Mouse (Mus musculus) testis, postnatal 10 days (tissue): ENCODE results near the gene Artn.

Experiments used
- DNase-seq: peaks from one replicate; pipeline ENCODE4 v3.0.0; 2021; ENCODE audit warnings: low spot score

Artn gene

DNA sequence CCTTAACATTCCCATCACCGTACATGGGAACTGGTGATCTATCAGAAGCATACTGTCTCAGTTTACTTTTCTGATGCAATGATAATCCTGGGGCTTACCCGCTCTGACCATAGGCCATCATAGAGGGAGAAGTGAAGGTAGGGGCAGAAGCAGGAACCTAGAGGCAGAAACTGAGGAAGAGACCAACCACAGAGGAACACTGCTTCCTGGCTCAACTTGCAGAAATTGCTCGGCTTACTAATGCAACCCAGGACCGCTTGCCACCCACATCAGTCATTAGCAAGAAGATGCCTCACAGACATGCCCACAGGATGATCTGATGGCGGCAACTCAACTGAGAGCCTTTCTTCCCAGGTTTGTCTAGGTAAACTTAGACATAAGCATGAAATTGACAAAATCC is 10.8 kb downstream of the Artn start:
- DNase-seq: no peak

DNA sequence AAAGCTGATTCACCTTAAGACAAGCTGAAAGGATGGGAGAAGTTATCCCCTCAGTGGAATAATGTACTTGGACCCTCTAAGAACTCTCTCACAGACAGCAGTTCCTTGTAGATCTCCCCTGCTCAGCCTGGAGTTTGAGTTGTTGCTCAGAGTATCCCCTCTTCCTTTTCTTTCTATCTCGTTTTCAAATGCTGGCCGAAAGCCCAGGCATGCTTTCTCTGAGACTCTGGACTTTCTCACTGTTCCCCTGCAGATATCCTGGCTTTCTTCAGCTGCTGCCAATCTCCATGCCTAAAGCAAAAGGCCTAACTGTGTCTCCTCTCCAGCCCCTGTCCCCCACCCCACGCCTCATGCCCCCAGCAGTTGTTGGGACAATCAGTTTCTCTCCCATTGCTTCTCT is 11.3 kb downstream of the Artn start:
- no peak for DNase-seq

DNA sequence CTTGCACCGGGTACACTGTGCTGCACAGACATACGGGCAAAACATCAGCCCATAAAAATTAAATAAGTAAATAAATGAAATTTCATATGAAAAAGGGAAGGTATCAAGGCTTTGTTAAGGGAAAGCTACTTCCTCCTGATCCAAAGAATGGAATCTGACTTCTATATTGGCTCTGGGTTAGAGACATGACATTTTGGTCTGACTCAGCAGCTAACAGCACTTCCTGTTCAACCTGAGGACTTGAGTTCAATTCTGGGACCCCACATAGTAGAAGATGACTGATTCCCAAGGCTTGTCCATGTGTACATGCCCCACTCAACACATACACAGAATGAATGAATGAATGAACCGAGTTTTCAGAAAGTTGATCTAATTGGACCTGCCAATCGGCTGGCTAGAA is 11.7 kb downstream of the Artn start:
- no peak for DNase-seq

DNA sequence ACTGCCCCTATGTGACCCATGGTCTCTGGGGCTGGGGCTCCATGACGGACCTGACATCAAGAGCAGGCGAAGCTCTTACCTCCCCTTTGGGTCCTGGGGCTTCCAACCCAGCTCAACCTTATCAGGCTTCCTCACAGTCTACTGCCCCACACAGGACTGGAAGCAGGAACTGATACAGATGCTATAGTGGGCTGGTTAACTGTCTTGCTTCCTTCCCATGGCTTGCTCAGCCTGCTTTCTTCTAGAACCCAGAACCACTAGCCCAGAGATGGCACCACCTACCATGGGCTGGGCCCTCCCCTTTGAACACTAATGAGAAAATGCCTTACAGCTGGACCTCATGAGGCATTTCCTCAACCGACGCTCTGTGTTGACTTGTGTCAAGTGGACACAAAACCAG is 12.2 kb downstream of the Artn start:
- no peak for DNase-seq

DNA sequence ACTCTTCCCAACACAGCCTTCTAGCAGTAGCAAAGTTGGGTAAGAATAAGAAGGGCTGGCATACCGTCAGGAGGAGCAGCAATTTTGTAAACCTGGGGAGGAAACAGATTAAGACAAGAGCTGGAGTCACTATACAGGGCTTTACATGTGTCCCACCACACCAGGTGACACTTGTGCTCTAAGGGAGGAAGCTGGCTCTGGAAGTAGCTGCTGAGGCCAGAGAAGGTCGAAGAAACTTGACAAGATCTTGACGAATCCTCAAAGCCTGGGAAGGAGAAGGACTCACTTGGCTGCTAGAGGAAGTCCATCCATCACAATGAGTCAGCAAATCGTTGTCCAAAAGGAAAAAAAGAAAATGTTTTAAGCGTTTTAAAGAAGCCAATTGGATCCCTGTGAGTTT is 13.2 kb downstream of the Artn start:
- no peak for DNase-seq

DNA sequence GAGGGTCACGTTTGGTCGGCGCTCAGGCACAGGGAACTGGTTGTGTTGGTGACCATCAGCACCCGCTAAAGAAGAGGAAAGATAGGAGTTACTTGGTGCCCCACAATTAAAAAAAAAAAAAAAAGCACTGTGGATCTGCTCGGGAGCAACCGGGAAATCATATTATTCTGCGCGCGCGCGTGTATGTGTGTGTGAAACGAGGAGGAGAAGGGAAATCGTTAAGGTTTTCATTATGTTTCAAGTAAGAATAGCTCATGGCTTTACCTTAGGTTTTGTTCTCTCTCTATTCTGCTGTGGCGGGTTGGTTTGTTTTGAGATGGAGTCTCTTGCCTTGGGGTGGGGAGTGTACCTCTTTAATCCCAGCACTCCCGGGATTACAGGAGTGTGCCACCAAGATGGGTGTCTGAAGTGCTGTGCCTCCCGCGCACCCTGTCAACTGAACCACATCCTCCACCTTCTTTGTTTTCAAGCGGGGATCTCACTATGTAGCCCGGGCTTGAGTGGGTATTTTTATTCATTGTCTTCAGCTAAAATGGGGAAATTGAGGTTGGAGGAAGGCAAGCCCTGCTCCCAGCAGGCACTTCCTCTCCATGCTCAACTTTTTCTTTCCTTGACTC is 14.0 kb downstream of the Artn start:
- no peak for DNase-seq

DNA sequence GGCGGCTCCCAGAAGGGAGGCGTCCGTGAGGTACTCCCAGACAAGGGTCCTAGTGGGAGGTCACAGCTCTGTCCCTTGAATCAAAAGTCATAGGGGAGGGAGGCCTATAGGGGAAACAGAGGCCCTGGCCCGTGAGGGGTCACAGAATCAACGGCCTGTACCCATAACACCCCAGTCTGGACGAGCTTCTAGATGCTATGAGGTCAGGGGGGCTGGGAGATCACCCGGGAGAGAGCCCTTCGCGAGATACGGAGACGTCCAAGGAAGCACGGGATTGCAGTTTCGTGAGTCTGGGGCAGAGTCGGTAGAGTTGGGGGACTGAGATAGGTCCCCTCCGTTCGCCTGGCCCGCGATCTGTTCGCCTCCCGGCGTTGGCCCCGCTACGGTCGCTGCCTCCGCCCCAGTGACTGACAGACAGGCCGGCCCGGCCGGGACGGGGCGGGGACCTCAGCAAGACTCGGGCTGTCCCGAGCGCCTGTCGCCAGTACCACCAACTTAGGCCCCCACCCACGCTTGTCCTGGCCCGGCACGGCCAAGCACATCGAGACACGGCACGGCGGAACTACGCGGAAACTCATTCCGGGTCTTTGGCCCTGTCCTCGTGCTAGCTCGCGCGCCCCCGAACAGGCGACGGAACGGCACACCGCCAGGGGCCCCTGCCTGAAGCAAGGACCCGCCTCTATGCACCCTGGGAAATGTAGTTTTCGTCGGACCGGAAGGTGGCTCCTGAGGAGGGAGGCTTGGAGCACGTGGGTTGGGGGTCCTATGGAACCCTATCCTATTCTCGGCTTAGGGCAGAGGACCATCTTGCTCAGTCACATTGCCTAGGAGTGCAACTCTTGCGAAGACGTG is 14.7 kb downstream of the Artn start, which contains the start of gene Ipo13:
Ipo13 (minus strand) TSS at position 409 of the 852 bp plus-strand sequence.
- DNase-seq: peak; percentile 93

DNA sequence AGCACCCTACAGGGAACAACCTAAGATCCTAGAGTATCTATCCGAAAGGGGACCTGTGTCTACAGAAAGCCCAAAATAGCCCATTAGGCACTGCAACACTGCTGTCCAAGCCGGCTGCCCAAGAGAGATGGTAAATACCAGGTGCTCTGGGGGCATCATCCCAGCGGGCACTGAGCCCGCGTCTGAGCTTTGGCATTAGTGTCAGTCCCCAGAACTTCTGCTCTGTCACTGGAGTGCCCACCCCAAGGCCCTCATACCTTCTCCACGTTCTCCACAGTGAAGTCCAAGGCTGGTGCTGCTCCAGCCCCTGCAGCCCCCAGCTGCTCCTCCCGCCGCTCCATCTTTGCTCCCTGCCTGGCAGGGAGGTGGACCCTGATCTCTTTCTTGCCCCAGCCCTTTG is 15.5 kb downstream of the Artn start:
- DNase-seq: no peak

DNA sequence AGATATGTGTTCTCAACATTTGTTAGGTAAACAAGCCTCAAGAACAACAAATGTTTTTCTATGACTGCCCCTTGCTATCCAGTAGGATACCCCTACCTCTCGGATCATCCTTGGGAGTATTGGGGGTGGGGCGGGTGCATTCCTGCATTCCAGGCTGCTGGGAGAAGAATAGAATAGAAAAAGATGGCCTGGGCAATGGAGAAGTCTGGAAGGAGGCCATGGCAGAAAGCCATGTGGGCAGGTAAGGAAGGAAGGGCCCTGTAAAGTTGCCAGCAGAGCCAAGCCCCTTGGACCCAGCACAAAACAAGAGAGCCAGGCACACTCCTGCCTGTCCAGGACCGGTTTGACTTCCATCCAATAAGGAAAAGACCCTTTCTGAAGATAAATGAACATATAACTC is 16.1 kb downstream of the Artn start:
- peak; percentile 56 for DNase-seq

DNA sequence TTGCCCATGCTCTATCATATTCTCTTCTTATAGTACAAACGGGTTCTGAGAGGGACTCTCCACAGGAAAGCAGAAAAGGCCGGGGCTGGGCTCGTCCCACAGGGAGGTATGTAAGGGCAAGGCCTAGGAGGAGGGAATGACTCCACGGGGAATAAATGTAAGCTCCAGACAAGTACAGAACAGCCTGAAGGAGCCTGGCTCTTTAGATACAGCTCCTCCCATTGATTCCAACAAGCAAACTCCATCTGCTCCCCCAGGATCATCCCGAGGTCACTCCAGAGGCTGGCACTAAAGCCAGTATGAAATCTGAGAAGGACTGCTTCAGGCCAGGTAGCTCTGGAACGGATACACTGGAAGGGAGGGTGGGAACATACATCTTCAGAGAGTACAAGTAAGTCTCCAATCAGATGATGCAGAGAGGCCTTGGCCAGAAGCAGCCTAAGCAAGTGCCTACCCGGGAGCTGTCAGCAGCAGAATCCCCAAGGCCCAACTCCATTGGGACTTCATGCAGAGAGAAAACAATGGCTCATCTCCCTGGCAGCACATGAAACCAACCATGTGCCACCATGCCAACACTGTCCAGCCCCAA is 16.8 kb downstream of the Artn start:
- DNase-seq: no peak

DNA sequence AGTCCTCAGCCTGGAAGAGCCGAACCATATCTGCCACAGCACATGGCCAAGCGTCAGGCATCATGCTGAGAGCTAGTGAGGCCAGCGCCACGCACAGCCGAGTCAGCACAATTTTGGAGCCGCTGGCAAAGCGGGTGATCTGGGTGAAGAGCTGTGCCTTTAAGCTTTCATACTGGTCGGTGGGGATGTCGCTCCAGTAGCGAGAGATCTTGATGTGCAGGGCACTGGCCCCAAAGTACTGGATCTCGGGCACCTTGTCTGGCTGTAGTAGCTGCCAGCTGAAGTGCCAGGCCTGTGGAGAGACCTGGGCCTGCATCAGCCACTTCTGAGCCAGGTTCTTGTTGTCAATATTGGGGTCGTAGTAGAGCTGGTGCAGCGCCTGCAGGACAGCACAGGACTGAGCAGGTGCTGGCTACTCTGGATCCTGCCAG is 17.4 kb downstream of the Artn start:
- no peak for DNase-seq

DNA sequence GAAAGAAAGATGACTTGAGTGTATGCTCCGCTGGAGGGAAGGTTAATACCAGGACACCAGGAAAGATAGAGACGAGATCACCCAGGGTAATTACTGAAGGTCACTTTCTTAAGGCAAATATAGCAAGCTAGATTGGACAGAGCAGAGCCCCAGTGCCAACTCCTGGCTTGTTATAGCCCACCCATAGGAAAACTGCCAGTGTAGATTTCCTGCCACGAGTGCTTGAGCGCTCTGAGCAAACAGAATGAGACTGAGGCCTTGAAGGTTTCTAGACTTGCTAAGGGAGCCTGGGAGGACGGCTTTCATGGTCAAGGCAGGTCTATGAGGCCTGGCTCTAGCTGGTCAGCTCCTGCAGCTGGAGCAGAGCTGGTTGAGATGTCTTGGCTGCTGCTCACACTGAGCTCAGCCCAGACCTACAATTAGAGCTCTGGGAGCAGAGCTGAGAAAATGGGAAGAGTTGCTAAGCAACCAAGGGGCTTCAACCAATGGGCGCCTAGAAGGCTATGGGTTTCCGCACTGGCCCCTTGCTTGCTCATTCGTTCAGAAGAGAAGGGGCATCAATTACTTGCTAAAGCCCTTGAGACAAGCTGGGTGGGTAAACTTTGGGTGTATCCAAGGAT is 20.6 kb downstream of the Artn start:
- DNase-seq: no peak

DNA sequence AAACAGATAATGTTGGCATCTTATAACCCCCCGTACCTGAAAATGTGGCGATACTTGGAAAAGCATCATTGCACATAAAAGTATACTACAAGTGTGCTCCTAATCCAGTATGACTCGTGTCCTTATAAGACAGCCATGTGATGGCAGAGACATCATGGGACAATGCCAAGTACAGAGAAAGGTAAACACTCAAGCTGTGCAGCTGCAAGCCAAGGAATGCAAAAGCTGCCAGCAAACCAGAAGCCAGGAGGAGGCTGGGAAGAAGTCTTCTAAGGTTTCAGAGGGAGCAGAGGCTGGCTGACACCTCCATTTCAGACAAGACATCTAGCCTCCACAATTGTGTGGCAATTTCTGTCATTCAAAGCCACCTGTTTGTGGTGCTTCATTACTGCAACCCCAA is 23.4 kb downstream of the Artn start:
- DNase-seq: no peak

DNA sequence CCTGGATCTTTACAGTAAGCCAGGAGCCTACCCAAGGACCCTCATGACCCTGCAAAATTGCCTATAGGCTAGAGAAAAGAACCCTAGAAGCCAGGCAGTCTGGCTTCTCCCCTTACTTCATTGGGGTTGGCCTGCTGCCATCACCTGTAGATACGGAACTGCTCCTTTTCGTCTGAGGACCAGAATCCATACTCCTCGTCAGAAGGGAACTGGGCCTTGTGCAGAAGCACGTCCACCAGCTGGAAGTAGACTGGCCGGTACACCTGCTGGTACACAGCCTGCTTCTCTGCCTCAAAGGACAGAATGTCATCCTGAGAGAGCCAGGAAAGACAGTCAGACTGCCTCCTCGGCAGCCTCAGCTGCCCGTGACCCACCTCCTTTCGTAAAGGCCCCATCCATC is 24.8 kb downstream of the Artn start:
- DNase-seq: no peak

DNA sequence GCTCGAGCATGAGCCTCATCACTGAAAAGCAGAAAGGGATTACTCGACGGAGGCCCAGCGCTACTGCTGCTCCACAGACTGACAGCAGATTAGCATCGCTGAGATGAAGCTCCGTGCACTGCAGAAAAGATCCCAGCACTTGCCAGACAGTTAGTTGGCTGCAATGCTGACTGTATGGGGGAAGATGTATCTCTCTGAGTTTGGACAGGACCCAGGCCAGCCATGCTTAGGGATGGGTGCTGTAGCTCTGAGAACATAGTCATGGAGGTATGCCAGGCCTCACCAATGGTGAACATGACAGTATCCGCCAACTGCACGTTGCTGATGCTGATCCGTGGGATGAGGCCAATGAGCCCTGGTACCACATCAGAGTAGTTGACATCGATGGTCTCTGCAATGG is 25.5 kb downstream of the Artn start:
- no peak for DNase-seq

DNA sequence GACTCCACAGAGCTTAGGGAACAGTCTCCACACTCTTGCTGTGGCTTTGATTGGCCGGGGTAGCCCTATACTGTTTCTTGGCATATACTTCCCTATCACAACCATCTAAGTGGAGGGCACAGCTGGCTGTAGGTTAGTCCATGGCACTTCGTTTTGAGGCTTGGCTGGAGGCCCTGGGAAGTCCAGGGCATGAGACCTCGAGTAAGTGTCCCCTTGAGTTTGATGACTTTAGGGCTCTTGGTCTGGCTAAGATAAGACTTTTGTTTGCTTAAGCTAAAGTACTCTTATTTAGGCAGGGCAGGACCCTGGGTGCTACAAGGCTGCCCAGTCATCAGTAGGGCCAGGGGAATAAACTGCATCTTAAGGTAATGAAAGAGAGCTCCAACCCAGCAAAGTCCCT is 31.5 kb downstream of the Artn start:
- DNase-seq: no peak

DNA sequence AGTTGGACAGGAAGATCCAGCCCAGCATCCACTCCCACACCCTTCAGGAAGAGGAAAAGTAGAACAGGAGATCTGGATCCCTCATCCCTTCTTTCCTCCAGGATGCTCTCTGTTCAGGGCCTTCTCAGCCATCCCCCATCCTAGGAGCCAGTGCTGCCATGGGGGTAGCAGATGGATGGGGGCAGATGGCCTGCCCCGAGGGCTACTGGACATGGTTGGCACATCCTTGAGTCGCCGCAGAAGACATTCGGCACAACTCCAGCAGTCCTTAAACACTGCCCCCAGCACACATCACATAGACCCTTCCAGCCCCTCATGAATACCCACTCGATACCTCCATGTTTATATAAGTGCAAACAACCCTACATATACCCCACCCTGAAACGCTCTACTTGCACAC is 33.5 kb downstream of the Artn start:
- DNase-seq: no peak

DNA sequence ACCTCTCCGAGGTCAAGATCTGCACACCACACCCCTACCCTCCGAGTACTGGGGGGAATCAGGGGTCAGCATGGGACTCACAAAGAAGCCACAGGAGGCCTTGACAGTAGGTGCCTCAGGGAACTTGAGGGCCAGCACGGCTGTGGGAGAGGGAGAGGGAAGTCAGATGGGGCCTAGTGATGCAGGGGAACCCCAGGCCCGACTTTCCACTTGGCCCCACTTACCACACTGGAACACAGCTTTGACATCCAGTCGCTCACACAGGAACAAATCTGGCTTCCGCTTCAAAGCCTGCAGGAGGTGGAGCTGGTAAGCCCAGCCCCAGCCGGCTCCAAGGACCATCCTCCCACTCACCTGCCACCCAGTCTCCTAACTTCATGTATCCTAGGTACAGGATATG is 34.2 kb downstream of the Artn start:
- no peak for DNase-seq

DNA sequence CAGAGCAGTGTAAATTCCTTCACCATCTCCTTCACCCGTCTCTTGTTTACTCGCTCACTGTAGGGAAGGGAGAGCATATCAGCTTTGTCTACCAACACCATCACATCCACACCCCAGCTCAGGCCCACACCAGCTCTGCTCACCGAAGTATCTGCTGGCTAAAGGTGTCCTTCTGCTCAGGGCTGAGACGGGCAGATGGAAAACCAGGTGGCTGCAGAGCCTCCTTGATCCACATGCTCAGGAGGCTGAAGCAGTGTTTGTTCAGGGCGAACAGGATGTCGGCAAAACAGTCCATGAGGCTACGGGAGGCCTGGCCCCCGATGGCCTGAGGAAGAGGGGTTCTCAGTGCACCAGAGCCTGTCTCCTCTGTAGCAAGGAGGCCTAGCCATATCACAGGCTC is 35.0 kb downstream of the Artn start:
- no peak for DNase-seq

DNA sequence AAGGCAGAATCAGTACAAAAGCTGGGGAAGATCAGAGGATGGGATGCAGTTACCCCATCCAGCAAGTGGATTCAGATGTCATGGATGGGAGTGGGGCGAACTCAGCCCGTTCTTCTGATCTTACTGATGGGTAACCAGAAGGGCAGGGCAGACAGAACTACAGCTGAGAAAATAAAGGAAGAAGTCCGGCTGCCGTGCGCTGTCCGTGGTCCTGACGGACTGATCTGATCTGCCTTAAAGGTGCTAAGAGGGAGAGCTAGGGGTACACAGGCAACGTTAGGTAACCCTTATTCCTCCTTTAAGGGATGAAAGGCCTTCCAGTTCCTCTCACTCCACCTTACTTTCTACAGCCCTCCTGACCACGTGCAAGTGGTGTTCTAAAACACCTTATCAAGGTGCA is 36.2 kb downstream of the Artn start:
- peak; percentile 81 for DNase-seq

DNA sequence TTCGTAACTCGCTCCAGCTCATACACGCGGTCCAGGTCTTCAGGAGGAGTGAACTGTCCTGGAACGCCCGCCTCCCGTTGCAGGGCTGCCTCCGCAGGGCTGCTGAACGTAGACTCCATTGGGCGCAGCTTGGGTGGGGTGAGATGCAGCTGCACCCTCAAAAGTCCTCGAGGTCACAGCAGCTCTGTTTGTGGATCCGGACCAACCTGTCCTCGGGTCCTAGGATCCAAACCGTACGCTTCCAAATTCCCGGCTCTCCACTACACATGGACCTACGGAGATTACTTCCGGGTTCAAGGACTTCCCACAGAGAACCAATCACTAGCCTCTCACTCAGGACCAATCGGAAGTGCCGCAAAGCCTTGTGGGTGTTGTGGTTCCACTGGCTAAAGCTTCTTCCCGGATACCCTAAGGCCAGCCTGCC is 37.8 kb downstream of the Artn start, which contains the start of gene Dph2:
Dph2 (minus strand) TSS at position 295 of the 424 bp plus-strand sequence.
- peak; percentile 86 for DNase-seq

DNA sequence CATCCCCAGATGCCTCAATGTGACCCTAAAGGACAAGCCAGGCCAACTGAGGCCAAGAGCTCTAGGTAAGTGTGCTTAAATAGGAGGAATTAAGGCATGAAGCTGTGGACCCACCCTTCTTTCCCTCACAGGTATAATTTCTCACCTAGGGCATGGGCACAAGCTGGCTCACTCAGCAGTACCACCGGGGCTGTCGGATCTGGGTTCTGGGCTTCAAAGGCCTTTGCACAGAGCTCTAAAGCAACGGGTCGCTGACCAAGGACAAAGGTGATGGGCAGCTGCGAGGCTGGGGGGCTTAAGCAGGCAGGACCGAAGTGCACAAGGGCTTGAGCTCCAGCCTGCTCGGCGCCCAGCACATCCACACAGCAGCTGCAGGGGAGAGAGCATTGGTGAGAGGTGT is 38.8 kb downstream of the Artn start:
- no peak for DNase-seq

DNA sequence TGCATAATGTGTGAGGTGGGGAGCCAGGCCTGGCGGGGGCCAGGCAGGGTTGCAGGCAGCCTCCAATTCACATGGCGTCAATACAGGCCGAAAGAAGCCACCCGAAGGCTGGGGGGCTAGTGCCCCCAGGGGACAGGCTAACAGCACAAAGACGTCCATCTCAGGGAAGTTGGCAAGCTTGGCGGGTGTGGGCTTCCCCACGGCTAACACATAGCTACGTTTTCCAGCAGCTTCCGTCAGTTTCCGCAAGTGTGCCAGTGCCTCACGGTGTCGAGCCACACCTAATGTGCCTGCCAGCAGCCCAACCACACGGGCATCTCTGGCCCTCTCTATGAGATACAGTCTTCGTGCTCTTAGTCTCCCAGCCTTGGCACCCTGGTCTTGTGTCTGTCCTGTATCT is 39.5 kb downstream of the Artn start:
- DNase-seq: no peak
